Mouse (Mus musculus) erythroblast, adult 5-6 weeks (primary cell): Measurements from ENCODE around the gene Olfr1383. TPM values are rescaled to one million over a fixed set of nuclear protein-coding genes. Genes with fewer than 3 reads are reported as not detected.
"Not testable (repeated sequence)": the region's sequence is repeated elsewhere in the genome, so short reads cannot be mapped to it uniquely, and the experiment has no call there.

Experiments
- ATAC-seq: replicated peaks from 2 replicates; pipeline ENCODE4 v1.8.0; 2016; ENCODE audit warnings: moderate number of reproducible peaks, mild to moderate bottlenecking, moderate TSS enrichment, inconsistent platforms; ENCODE audit not compliant: poor library complexity, low FRiP score, severe bottlenecking
- total RNA-seq, 2 experiments: library from RNA; stranded (forward) in 1 of 2; stranded (reverse) in 1 of 2; fragments of 150-400 nt in 1 of 2; fragments of 200-764, 138-1000 nt in 1 of 2; gene quantifications; 2 replicates each; pipeline versions ENCODE4 v1.2.3 to v1.2.4; 2015 to 2017; ENCODE audit warnings: low replicate concordance in 2 of 2

Gene Olfr1383
- total RNA-seq (2015; ENCODE audit: low replicate concordance) (not detected in 2 replicates), total RNA-seq (2017; ENCODE audit: low replicate concordance) (not detected in 2 replicates)

- ATAC-seq = no peak
These were observed at the start of gene Olfr1383 for GRCm38 (mm10) chr11:49519348-49519747. Gene Olfr1383 (plus strand): TSS chr11:49519648.

- ATAC-seq = no peak
These were observed 33.5 kb upstream of the Olfr1383 start for GRCm38 (mm10) chr11:49485973-49486372.

GRCm38 (mm10) chr11:49488770-49489169 is 30.7 kb upstream of the Olfr1383 start, which contains the start of gene Olfr1385:
Gene Olfr1385 (plus strand): TSS chr11:49489070.
- not testable (repeated sequence) for ATAC-seq

DNA sequence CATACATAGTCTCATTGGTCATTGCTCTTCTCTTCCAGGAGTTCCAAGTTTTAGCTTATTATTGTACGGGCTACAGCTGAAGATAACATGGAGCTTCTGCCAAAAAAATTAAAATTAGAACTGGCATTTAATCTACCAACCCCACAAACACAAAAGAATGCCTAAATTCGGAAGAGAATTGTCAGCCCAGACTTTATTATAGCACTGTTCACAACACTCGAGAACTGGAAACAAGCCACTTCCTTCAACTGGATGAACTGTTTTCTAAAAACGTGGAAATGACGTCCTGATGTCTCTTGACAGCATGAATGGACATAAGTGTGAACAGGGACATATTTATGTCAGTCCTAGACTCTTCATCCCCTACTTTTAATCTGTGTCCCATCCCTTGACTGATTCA is 1.4 kb upstream of the Olfr1383 start:
- ATAC-seq = no peak

GRCm38 (mm10) chr11:49527947-49528346 is 8.5 kb downstream of the Olfr1383 start, which contains the start of gene Olfr1382:
Gene Olfr1382 (plus strand): TSS chr11:49528247.
- ATAC-seq = no peak

GRCm38 (mm10) chr11:49532761-49533160 is 13.3 kb downstream of the Olfr1383 start:
- ATAC-seq = no peak

DNA sequence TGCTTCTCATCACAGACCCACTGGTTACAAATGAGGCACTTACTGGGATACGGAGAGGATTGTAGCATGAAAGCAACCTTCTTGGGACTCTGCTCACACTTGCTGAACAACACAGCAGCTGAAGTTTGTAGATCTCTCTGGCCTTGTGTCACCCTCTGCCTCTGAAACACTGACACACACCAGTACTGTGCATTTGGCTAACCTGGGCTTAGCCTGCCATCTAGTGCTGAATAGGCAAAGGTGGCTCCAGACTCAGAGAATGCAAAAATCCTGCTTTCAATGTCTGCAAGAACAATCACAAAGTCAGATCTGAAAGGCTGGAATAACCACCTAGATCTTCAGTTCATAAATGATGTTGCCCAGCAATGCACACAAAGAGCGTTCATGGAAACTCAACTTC is 17.2 kb downstream of the Olfr1383 start:
- ATAC-seq = not testable (repeated sequence)

DNA sequence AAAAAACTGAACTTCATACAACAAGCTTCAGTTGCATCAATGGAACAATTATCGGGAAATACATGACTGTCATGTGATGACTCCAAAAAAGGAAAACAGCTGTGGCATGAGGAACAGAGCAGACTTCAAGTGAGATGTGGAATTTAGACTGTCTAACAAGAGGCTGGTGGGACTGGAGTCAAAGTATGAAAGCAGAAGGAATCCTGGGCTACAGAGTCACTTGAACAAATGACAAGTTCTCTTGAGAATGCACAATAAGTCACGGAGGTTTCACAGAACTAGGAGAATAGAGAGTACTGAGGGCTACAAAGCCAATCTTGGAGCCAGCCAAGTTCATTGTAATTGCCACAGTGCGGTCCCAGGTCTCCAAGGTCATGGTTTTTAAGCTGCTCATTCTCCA is 23.7 kb downstream of the Olfr1383 start, which contains the start of gene Olfr1381:
TSS of gene Olfr1381 (plus strand) at position 301 of the 400 bp plus-strand sequence.
- not testable (repeated sequence) for ATAC-seq

DNA sequence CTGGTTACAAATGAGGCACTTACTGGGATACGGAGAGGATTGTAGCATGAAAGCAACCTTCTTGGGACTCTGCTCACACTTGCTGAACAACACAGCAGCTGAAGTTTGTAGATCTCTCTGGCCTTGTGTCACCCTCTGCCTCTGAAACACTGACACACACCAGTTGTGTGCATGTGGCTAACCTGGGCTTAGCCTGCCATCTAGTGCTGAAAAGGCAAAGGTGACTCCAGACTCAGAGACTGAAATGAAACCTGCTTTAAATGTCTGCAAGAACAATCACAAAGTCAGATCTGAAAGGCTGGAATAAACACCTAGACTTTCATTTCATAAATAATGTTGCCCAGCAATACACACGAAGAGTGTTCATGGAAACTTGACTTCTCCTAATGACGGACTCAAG is 34.6 kb downstream of the Olfr1383 start:
- not testable (repeated sequence) for ATAC-seq

DNA sequence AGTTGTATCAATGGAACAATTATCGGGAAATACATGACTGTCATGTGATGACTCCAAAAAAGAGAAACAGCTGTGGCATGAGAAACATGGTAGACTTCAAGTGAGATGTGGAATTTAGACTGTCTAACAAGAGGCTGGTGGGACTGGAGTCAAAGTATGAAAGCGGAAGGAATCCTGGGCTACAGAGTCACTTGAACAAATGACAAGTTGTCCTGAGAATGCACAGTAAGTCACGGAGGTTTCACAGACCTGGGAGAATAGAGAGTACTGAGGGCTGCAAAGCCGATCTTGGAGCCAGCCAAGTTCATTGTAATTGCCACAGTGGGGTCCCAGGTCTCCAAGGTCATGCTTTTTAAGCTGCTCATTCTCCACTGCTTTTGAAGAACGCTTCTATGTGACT is 37.1 kb downstream of the Olfr1383 start, which contains the start of gene Olfr1380:
TSS of gene Olfr1380 (plus strand) at position 301 of the 400 bp plus-strand sequence.
- ATAC-seq = not testable (repeated sequence)

DNA sequence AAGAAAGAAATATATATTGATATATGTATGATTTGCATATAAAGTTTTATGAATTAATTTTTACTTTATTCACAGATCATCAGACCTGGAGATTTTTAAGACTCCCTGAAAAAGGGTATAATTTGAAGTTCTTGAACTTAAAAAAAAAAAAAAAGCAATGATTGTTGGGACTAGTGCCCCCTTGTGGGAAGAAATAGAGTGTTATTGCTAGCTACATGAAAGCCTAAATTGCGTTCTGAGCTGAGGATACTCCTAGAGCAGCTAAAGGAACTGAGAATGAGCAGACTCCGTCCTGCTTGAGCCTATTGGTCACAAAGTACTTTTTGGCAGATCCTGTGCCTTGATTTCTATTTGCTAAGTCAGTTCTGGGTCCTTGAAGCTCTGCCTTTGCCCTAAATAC is 55.6 kb downstream of the Olfr1383 start:
- not testable (repeated sequence) for ATAC-seq

Other genes with a start within 250 kb of the Olfr1383 start
- not detected in 2 replicates for gene Olfr1393, start 241.3 kb upstream of the Olfr1383 start, total RNA-seq (2015; ENCODE audit: low replicate concordance)
- not detected in 2 replicates for gene Olfr1393, start 241.3 kb upstream of the Olfr1383 start, total RNA-seq (2017; ENCODE audit: low replicate concordance)
- gene Olfr1392, start 234.4 kb upstream of the Olfr1383 start, total RNA-seq (2015; ENCODE audit: low replicate concordance) = not detected in 2 replicates
- gene Olfr1392, start 234.4 kb upstream of the Olfr1383 start, total RNA-seq (2017; ENCODE audit: low replicate concordance) = not detected in 2 replicates
- not detected in 2 replicates for gene Olfr10, start 214.9 kb upstream of the Olfr1383 start, total RNA-seq (2015; ENCODE audit: low replicate concordance)
- not detected in 2 replicates for gene Olfr10, start 214.9 kb upstream of the Olfr1383 start, total RNA-seq (2017; ENCODE audit: low replicate concordance)
- gene Olfr1391, start 196.9 kb upstream of the Olfr1383 start, total RNA-seq (2015; ENCODE audit: low replicate concordance) = not detected in 2 replicates
- 0.34 TPM in 1 of 2 replicates, not detected in the other for gene Olfr1391, start 196.9 kb upstream of the Olfr1383 start, total RNA-seq (2017; ENCODE audit: low replicate concordance)
- not detected in 2 replicates for gene Olfr1390, start 184.5 kb upstream of the Olfr1383 start, total RNA-seq (2015; ENCODE audit: low replicate concordance)
- gene Olfr1390, start 184.5 kb upstream of the Olfr1383 start, total RNA-seq (2017; ENCODE audit: low replicate concordance) = 0.09 TPM in 1 of 2 replicates, not detected in the other
- not detected in 2 replicates for gene Olfr1389, start 96.6 kb upstream of the Olfr1383 start, total RNA-seq (2015; ENCODE audit: low replicate concordance)
- gene Olfr1389, start 96.6 kb upstream of the Olfr1383 start, total RNA-seq (2017; ENCODE audit: low replicate concordance) = not detected in 2 replicates
- gene Olfr1388, start 83.0 kb upstream of the Olfr1383 start, total RNA-seq (2015; ENCODE audit: low replicate concordance) = 0.21 and 2.1 TPM in 2 replicates
- gene Olfr1388, start 83.0 kb upstream of the Olfr1383 start, total RNA-seq (2017; ENCODE audit: low replicate concordance) = 5.9 and 6.3 TPM in 2 replicates
- not detected in 2 replicates for gene Olfr1387, start 64.3 kb upstream of the Olfr1383 start, total RNA-seq (2015; ENCODE audit: low replicate concordance)
- gene Olfr1387, start 64.3 kb upstream of the Olfr1383 start, total RNA-seq (2017; ENCODE audit: low replicate concordance) = not detected in 2 replicates
- gene Olfr1386, start 54.6 kb upstream of the Olfr1383 start, total RNA-seq (2015; ENCODE audit: low replicate concordance) = not detected in 2 replicates
- gene Olfr1386, start 54.6 kb upstream of the Olfr1383 start, total RNA-seq (2017; ENCODE audit: low replicate concordance) = not detected in 2 replicates
- gene Olfr1385, start 30.6 kb upstream of the Olfr1383 start, total RNA-seq (2015; ENCODE audit: low replicate concordance) = not detected in 2 replicates
- gene Olfr1385, start 30.6 kb upstream of the Olfr1383 start, total RNA-seq (2017; ENCODE audit: low replicate concordance) = not detected in 2 replicates
- not detected in 2 replicates for gene Olfr1384, start 12.9 kb upstream of the Olfr1383 start, total RNA-seq (2015; ENCODE audit: low replicate concordance)
- not detected in 2 replicates for gene Olfr1384, start 12.9 kb upstream of the Olfr1383 start, total RNA-seq (2017; ENCODE audit: low replicate concordance)
- not detected in 2 replicates for gene Olfr1382, start 8.6 kb downstream of the Olfr1383 start, total RNA-seq (2015; ENCODE audit: low replicate concordance)
- not detected in 2 replicates for gene Olfr1382, start 8.6 kb downstream of the Olfr1383 start, total RNA-seq (2017; ENCODE audit: low replicate concordance)
- gene Olfr1381, start 23.8 kb downstream of the Olfr1383 start, total RNA-seq (2015; ENCODE audit: low replicate concordance) = not detected in 2 replicates
- not detected in 2 replicates for gene Olfr1381, start 23.8 kb downstream of the Olfr1383 start, total RNA-seq (2017; ENCODE audit: low replicate concordance)
- gene Olfr1380, start 37.2 kb downstream of the Olfr1383 start, total RNA-seq (2015; ENCODE audit: low replicate concordance) = not detected in 2 replicates
- gene Olfr1380, start 37.2 kb downstream of the Olfr1383 start, total RNA-seq (2017; ENCODE audit: low replicate concordance) = not detected in 2 replicates
- not detected in 2 replicates for gene Flt4, start 89.6 kb downstream of the Olfr1383 start, total RNA-seq (2015; ENCODE audit: low replicate concordance)
- not detected in 2 replicates for gene Flt4, start 89.6 kb downstream of the Olfr1383 start, total RNA-seq (2017; ENCODE audit: low replicate concordance)
- gene Scgb3a1, start 144.0 kb downstream of the Olfr1383 start, total RNA-seq (2015; ENCODE audit: low replicate concordance) = not detected in 2 replicates
- gene Scgb3a1, start 144.0 kb downstream of the Olfr1383 start, total RNA-seq (2017; ENCODE audit: low replicate concordance) = not detected in 2 replicates
- gene Cnot6, start 193.1 kb downstream of the Olfr1383 start, total RNA-seq (2015; ENCODE audit: low replicate concordance) = 32.4 and 50.1 TPM in 2 replicates
- gene Cnot6, start 193.1 kb downstream of the Olfr1383 start, total RNA-seq (2017; ENCODE audit: low replicate concordance) = 40.0 and 52.0 TPM in 2 replicates